Mouse (Mus musculus): ENCODE data around the gene Phc2. TPM values are rescaled to one million over a fixed set of nuclear protein-coding genes. Genes with fewer than 3 reads are reported as not detected.
"Not testable (repeated sequence)": the region's sequence is repeated elsewhere in the genome, so short reads cannot be mapped to it uniquely, and the experiment has no call there.

Gene Phc2
- polyA plus RNA-seq, 1 experiment from 2014 or later, result 81.6 TPM

GRCm38 (mm10) chr4:128646762-128647161, 7.7 kb upstream of the Phc2 start:
- Histone ChIP-seq H3K4me3 (replicated peaks) (no peak overlapping the region), H3K4me2 (no peak overlapping the region), H3K4me1 (replicated peaks) (peaks cover 43% of the 10 kb centered on the region)

GRCm38 (mm10) chr4:128648567-128649255, 5.8 kb upstream of the Phc2 start:
- no peak overlapping the region for H3K4me2 ChIP-seq
- no peaks in the 10 kb centered on the region for H3K36me3 ChIP-seq
- WGBS, result 29% methylated on average over 8 of the region's 8 CpGs
- H3K9me3 ChIP-seq, result no peaks in the 10 kb centered on the region
- ATAC-seq (ENCODE audit: insufficient number of reproducible peaks, insufficient read depth, low FRiP score, low TSS enrichment, low read depth), result no peak
- H3K4me1 ChIP-seq (replicated peaks), result peaks cover 46% of the 10 kb centered on the region
- H3K27me3 ChIP-seq, result no peaks in the 10 kb centered on the region
- H3K27ac ChIP-seq, result no peak overlapping the region
- no peak overlapping the region for H3K4me3 ChIP-seq (replicated peaks)
- no peak overlapping the region for H3K9ac ChIP-seq (replicated peaks)

More at GRCm38 (mm10) chr4:128646762-128647161, 7.7 kb upstream of the Phc2 start:
- H3K9me3 ChIP-seq, result no peaks in the 10 kb centered on the region
- no peaks in the 10 kb centered on the region for H3K27me3 ChIP-seq
- ATAC-seq (ENCODE audit: insufficient number of reproducible peaks, insufficient read depth, low FRiP score, low TSS enrichment, low read depth), result no peak
- no peaks in the 10 kb centered on the region for H3K36me3 ChIP-seq
- no peak overlapping the region for H3K27ac ChIP-seq
- WGBS, result 25% methylated on average over 7 of the region's 7 CpGs
- no peak overlapping the region for H3K9ac ChIP-seq (replicated peaks)

GRCm38 (mm10) chr4:128651530-128651929, 3.0 kb upstream of the Phc2 start:
- H3K36me3 ChIP-seq, result no peaks in the 10 kb centered on the region
- H3K4me3 ChIP-seq (replicated peaks), result no peak overlapping the region
- peaks cover 55% of the 10 kb centered on the region for H3K4me1 ChIP-seq (replicated peaks)
- H3K9ac ChIP-seq (replicated peaks), result no peak overlapping the region
- no peaks in the 10 kb centered on the region for H3K27me3 ChIP-seq
- H3K9me3 ChIP-seq, result no peaks in the 10 kb centered on the region
- no peak for ATAC-seq (ENCODE audit: insufficient number of reproducible peaks, insufficient read depth, low FRiP score, low TSS enrichment, low read depth)
- WGBS, result 46% methylated on average over 3 of the region's 3 CpGs
- H3K27ac ChIP-seq, result no peak overlapping the region
- no peak overlapping the region for H3K4me2 ChIP-seq

GRCm38 (mm10) chr4:128652584-128653298, 1.8 kb upstream of the Phc2 start:
- H3K27ac ChIP-seq, result peak overlapping the region; percentile 45; the same call in 1 of the 2 replicates
- WGBS, result 12% methylated on average over 5 of the region's 5 CpGs
- no peak for ATAC-seq (ENCODE audit: insufficient number of reproducible peaks, insufficient read depth, low FRiP score, low TSS enrichment, low read depth)
- no peaks in the 10 kb centered on the region for H3K9me3 ChIP-seq
- H3K4me2 ChIP-seq, result no peak overlapping the region
- H3K4me3 ChIP-seq (replicated peaks), result no peak overlapping the region
- H3K9ac ChIP-seq (replicated peaks), result no peak overlapping the region
- H3K27me3 ChIP-seq, result no peaks in the 10 kb centered on the region
- H3K4me1 ChIP-seq (replicated peaks), result peaks cover 57% of the 10 kb centered on the region
- no peaks in the 10 kb centered on the region for H3K36me3 ChIP-seq

- H3K9me3 ChIP-seq, result no peaks in the 10 kb centered on the region
- H3K4me2 ChIP-seq, result peak overlapping the region; percentile 96
- no peaks in the 10 kb centered on the region for H3K36me3 ChIP-seq
- H3K4me1 ChIP-seq (replicated peaks), result peaks cover 45% of the 10 kb centered on the region
- peak overlapping the region; percentile 75 for H3K4me3 ChIP-seq (replicated peaks)
- H3K27me3 ChIP-seq, result no peaks in the 10 kb centered on the region
- 1% methylated on average over 12 of the region's 12 CpGs for WGBS
- no peak overlapping the region for H3K27ac ChIP-seq
- peak overlapping the region; percentile 75; the same call in 1 of the 2 replicates for H3K9ac ChIP-seq (replicated peaks)
- ATAC-seq (ENCODE audit: insufficient number of reproducible peaks, insufficient read depth, low FRiP score, low TSS enrichment, low read depth), result no peak
Measured at GRCm38 (mm10) chr4:128655446-128655845, 944 bp downstream of the Phc2 start.

- H3K4me2 ChIP-seq, result no peak overlapping the region
- no peaks in the 10 kb centered on the region for H3K27me3 ChIP-seq
- H3K4me3 ChIP-seq (replicated peaks), result no peak overlapping the region
- H3K9ac ChIP-seq (replicated peaks), result no peak overlapping the region
- H3K36me3 ChIP-seq, result no peaks in the 10 kb centered on the region
- no peak for ATAC-seq (ENCODE audit: insufficient number of reproducible peaks, insufficient read depth, low FRiP score, low TSS enrichment, low read depth)
- no peaks in the 10 kb centered on the region for H3K9me3 ChIP-seq
- WGBS, result 88% methylated on average over 8 of the region's 8 CpGs
- H3K27ac ChIP-seq, result no peak overlapping the region
- peaks cover 38% of the 10 kb centered on the region for H3K4me1 ChIP-seq (replicated peaks)
Measured at GRCm38 (mm10) chr4:128660196-128660595, 5.7 kb downstream of the Phc2 start.

GRCm38 (mm10) chr4:128661063-128661462, 6.6 kb downstream of the Phc2 start:
- peaks cover 31% of the 10 kb centered on the region for H3K4me1 ChIP-seq (replicated peaks)
- WGBS, result 76% methylated on average over 8 of the region's 8 CpGs
- no peaks in the 10 kb centered on the region for H3K27me3 ChIP-seq
- no peak overlapping the region for H3K4me3 ChIP-seq (replicated peaks)
- H3K9me3 ChIP-seq, result no peaks in the 10 kb centered on the region
- H3K36me3 ChIP-seq, result no peaks in the 10 kb centered on the region
- H3K27ac ChIP-seq, result no peak overlapping the region
- ATAC-seq (ENCODE audit: insufficient number of reproducible peaks, insufficient read depth, low FRiP score, low TSS enrichment, low read depth), result no peak; the same call in 1 of the 2 replicates
- no peak overlapping the region for H3K4me2 ChIP-seq
- H3K9ac ChIP-seq (replicated peaks), result no peak overlapping the region

- Histone ChIP-seq H3K36me3 (no peaks in the 10 kb centered on the region), H3K9me3 (no peaks in the 10 kb centered on the region), H3K4me1 (replicated peaks) (peaks cover 20% of the 10 kb centered on the region), H3K27ac (no peak overlapping the region), H3K4me2 (no peak overlapping the region), H3K4me3 (replicated peaks) (no peak overlapping the region), H3K9ac (replicated peaks) (no peak overlapping the region), H3K27me3 (no peaks in the 10 kb centered on the region)
- ATAC-seq (ENCODE audit: insufficient number of reproducible peaks, insufficient read depth, low FRiP score, low TSS enrichment, low read depth), result no peak
- 65% methylated on average over 3 of the region's 3 CpGs for WGBS
Measured at GRCm38 (mm10) chr4:128664002-128664401, 9.5 kb downstream of the Phc2 start.

- not testable (repeated sequence) for H3K36me3 ChIP-seq; H3K9me3 ChIP-seq; H3K27me3 ChIP-seq; H3K27ac ChIP-seq; H3K4me3 ChIP-seq (replicated peaks); H3K9ac ChIP-seq (replicated peaks); ATAC-seq (ENCODE audit: insufficient number of reproducible peaks, insufficient read depth, low FRiP score, low TSS enrichment, low read depth); H3K4me2 ChIP-seq
- WGBS, result 55% methylated on average over 7 of the region's 7 CpGs
- peaks cover 21% of the 10 kb centered on the region for H3K4me1 ChIP-seq (replicated peaks)
Measured at GRCm38 (mm10) chr4:128666362-128666761, 11.9 kb downstream of the Phc2 start.

GRCm38 (mm10) chr4:128667195-128667594, 12.7 kb downstream of the Phc2 start:
- H3K4me3 ChIP-seq (replicated peaks); H3K27ac ChIP-seq; H3K9me3 ChIP-seq; H3K4me2 ChIP-seq; H3K27me3 ChIP-seq; H3K36me3 ChIP-seq; H3K9ac ChIP-seq (replicated peaks); ATAC-seq (ENCODE audit: insufficient number of reproducible peaks, insufficient read depth, low FRiP score, low TSS enrichment, low read depth): not testable (repeated sequence)
- WGBS, result 50% methylated on average over 4 of the region's 4 CpGs
- H3K4me1 ChIP-seq (replicated peaks), result peaks cover 24% of the 10 kb centered on the region

GRCm38 (mm10) chr4:128669229-128669628, 14.7 kb downstream of the Phc2 start:
- Histone ChIP-seq H3K27ac (no peak overlapping the region), H3K27me3 (no peaks in the 10 kb centered on the region), H3K9me3 (no peaks in the 10 kb centered on the region), H3K9ac (replicated peaks) (no peak overlapping the region), H3K4me1 (replicated peaks) (peaks cover 28% of the 10 kb centered on the region), H3K36me3 (no peaks in the 10 kb centered on the region), H3K4me2 (no peak overlapping the region), H3K4me3 (replicated peaks) (no peak overlapping the region)
- no peak for ATAC-seq (ENCODE audit: insufficient number of reproducible peaks, insufficient read depth, low FRiP score, low TSS enrichment, low read depth)
- 94% methylated on average over 6 of the region's 6 CpGs for whole genome bisulfite sequencing

Data from limb, embryonic 12.5 days (tissue).